Mouse (Mus musculus) ES-CJ7 (cell line): ENCODE results near the gene BC052040.

ENCODE experiments used
- DNase-seq: peaks from one replicate; pipeline ENCODE4 v3.0.0; 2011; ENCODE audit warnings: low read depth, low spot score

Gene BC052040

GRCm38 (mm10) chr2:115769597-115770305 lies 188.2 kb downstream of the BC052040 start:
- no peak for DNase-seq

GRCm38 (mm10) chr2:115772709-115773108 lies 191.2 kb downstream of the BC052040 start:
- no peak for DNase-seq

- no peak for DNase-seq
Measured at GRCm38 (mm10) chr2:115774153-115774908, 192.8 kb downstream of the BC052040 start.

DNA sequence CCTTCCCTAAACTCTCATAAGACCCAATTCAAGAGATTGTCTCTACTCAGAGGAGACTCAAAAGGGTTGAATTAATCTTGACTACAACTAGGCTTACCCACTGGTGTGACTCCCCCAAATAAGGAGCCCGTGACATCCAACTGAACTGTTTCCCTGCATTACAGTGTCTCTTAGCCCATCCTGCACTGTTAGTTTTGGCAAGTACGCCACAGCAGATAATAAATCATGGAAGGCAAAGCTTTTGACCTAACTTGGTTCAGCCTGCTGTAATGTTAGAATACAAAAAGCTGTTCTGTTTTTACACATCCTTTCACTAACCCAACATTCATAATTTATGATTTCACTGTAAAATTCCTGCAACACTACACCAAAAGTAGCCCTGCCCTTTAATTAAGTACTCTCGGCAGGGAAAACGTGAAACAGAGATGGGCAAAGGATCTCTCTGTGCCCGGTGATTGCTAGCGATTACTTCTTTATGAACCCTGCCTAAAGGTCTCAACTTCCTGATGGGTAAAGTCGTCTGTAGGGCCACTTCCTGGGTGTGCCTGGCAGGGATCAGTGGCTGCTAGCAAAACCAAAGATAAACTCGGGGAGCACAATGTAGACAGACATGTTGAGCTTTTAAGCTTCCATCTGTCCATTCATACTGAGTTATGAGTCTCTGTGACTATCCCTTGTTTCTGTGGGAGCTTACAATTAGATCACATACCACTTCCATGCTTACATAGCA lies 194.1 kb downstream of the BC052040 start:
- no peak for DNase-seq

DNA sequence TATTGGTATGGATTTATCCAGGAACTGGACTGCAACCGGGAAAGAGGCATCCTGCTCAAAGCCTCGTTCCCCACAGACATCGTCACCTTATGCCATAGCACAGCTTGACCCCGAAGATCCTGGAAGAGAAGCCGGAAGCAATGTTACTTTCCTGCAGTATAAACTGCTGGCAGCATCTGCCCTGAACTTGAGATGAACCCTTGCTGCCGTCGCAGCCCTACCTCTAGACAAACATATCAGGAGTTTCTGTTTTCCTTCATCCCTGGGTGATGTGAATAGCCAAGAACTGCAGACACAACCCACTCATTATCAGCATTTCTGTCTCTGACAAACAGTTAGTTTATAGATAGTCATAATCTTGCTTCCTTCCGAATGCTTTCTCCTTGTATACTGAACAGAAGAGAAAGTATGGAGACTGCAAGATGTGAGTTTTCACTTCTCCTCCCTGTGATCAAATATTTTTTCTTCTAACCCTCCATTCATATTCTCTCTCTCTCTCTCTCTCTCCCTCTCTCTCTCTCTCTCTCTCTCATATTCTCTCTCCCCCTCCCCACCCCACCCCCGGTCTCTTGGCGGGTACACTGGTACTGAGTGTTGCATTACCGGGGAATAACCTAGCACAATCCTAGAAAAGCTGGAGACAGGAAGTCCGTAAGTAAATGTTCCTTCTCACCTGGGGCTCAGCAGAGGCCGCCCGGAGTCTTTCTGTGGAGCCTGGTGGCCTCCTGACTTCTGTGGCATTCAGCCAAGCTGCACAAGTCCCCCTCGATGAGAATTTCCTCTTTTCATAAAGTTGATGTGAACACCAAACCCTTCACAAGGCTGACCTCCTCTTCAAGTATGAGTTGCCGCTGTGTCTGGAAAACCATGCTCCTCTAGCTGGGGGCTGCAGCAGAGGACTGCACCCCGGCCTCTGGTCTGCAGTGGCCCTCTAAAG lies 195.7 kb downstream of the BC052040 start:
- no peak for DNase-seq

GRCm38 (mm10) chr2:115780546-115781011 lies 199.1 kb downstream of the BC052040 start:
- no peak for DNase-seq

DNA sequence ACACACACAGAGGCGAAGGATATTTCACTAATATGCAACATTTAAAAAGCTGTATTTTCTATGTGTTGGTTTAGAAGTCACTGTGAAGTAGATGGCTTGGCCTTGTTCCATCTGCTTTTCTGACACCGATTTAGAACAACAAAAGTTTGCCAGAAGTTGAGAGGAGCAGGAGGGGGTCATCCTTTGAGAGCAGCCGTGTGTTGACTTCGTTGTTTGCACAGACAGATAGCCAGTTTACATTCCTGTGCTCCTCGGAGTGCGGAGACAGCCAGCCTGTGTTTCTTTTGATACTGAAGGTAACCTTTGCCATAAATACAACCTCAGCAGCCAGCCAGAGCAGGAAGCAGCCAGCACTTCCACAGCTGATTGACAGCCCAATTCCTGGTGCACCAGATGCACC lies 204.2 kb downstream of the BC052040 start:
- DNase-seq: no peak

GRCm38 (mm10) chr2:115798839-115799238 lies 217.3 kb downstream of the BC052040 start:
- DNase-seq: no peak

DNA sequence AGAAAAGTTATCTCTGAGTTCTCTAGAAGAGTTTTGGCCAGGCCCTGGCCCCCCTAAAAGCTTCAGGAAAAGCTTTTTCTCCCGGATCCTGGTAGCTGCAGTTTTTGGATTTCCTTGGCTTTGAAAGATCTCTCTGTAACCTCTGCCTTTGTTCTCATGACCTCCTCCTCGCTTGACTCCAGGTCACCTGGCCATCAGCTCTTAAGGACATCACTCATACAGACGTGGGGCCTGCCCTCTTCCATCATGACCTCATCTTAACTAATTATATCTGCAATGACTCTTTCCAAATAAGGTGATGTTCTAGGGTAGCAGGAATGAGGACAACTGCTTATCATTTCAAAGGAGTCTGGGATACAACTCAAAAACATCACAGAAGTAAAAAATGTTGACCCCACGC lies 226.9 kb downstream of the BC052040 start:
- no peak for DNase-seq

GRCm38 (mm10) chr2:115813316-115813715 lies 231.8 kb downstream of the BC052040 start:
- DNase-seq: no peak

- no peak for DNase-seq
Measured at GRCm38 (mm10) chr2:115813721-115814120, 232.2 kb downstream of the BC052040 start.

DNA sequence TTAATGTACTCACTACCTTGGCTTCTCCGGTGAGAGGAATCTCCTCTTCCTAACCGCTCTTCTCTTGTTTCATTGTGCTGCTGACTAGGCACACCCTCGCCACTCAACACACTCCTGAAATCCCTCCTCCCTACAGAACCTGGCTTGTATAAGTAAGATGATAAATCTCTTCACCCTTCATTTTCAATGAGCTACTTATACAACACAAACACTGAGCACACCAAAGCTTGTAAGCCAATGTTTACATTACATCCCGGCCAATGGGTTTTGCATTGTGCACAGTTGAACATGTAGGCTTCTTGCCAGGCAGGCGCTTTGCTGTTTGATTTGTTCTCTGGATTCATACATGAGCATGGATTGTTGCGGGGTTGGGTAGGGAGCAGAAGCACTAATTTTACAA lies 236.4 kb downstream of the BC052040 start:
- no peak for DNase-seq

DNA sequence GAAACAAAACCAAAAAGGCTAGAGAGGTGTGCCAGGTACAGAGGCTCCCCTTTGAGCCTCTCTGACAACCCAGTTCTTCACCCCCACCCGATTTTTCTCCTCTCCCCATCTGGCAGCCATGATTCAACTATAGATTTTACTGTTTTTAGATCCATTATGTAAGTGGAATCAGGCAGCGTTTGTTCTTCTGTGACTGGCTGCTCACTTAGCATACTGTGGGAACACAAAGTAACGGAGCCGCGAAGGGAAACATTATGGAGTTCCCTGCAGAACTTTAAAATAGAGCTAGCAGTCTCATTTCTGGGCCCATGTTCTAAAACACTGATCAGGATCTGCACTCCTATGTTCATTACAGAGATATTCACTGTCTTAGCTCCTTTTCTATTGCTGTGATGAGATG lies 240.8 kb downstream of the BC052040 start:
- no peak for DNase-seq
